Mouse (Mus musculus) megakaryocyte-erythroid progenitor cell, adult 5-6 weeks (primary cell): Measurements from ENCODE around the gene Mblac2. TPM values are rescaled to one million over a fixed set of nuclear protein-coding genes. Genes with fewer than 3 reads are reported as not detected.
"Not testable (repeated sequence)": the region's sequence is repeated elsewhere in the genome, so short reads cannot be mapped to it uniquely, and the experiment has no call there.

Experiments
- ATAC-seq: replicated peaks from 2 replicates; pipeline ENCODE4 v1.8.0; 2016; ENCODE audit warnings: mild to moderate bottlenecking, inconsistent platforms; ENCODE audit not compliant: severe bottlenecking, poor library complexity, low FRiP score, low TSS enrichment
- total RNA-seq, 2 experiments: library from RNA; stranded (forward) in 1 of 2; stranded (reverse) in 1 of 2; fragments of 200-1000, 215-1000 nt in 1 of 2; fragments of >200 nt in 1 of 2; fragmentation: Nextera tagmentation in 1 of 2; gene quantifications; 2 replicates each; pipeline ENCODE4 v1.2.3; 2014 to 2017

Mblac2 gene
- 3.4 and 9.1 TPM in 2 replicates for total RNA-seq (2014; fragmentation: Nextera tagmentation)
- total RNA-seq (2017), result 2.4 and 4.3 TPM in 2 replicates

DNA sequence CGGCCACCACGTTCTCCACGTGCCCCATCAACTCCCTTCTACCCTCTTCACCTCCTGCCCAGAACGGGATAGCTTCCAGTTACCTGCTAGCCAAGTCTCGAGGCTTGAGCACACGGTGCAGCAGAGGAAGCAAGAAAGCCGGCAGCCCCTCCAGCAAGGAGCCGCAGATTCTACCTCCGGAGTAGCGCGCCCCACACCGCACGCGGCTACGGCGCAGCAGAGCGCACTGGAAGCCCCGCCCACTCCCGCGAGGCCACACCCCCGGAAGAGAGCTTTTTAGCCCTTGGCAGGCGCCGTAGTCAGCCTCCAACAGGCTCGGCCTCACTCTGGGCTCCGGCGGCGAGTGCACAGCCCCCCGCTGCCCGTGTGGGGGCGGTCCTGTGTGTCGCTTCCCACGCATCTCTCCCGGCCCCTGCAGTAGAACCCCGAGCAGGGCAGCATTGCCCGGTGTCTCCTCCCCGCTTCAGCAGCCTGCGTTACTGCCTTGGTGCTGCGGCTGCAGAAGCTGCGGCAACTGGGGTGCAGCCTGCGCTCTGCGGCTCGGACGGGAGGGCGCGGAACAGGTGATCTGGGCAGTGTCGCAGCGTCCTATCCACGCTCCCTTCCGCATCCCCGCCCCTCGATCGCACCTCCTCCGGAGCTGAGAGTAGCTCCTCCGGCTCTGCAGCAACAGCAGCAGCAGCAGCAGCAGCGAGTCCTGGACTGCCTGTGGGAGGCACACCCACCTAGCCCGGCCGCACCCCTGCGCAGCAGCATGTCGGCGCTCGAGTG, at the start of gene Mblac2, which contains the start of gene Polr3g:
Gene Mblac2, plus strand, starts transcription at position 567 of the 771 bp plus-strand sequence.
Gene Polr3g, minus strand, starts transcription at position 239 of the 771 bp plus-strand sequence.
- ATAC-seq, result peak; percentile 86

DNA sequence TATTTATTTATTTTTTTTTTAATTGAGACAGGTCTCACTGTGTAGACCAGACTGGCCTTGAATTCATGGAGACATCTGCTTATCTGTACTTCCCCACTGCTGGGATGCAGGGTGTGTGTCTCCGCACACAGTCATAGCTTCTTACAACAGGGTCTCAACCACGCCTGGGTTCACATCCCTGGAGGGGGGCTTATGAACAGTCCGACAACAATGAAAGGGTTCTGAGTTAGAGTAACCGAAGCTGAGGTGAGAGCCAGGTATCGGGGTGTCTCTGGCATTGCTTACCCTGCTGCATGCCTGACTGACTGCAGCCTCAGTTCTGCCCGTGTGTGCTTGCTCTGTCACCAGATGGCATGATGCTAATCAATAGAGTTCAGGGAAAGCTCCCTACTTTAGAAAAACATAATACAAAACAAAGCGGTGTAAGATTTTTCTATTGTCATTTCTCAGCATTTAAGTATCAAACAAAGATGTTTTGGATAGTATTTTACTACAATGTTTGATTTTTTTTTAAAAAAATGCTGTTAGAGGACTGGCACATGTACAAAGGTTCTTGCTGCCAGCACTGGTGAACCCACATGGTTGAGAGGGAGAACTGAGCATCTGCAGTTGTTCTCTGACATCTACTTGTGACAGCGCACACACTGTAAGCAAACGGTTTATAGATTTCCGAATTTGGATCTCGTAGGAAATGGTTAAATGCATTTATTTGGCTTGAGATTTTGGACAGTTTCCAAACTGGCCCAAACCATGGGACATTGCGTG, 47.4 kb upstream of the Mblac2 start:
- ATAC-seq, result peak; percentile 51; the same call in 1 of the 2 replicates

DNA sequence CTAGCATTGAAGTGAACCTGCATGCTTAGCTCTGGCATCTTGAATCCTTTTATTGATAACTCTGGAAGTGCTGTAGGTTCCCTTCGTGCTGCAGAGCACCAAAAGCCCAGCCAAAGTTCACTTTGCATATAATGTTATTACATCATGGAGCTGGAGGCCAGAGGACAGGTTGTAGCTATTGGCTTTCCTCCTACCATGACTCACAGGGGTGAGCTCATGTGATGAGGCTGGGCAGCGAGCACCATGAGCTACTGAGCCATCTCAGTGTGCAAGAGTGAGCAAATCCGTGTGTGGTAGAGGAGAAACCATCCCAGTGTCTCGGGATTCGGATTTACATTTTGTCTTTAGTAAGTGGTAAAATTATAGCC, 46.8 kb upstream of the Mblac2 start:
- no peak for ATAC-seq

DNA sequence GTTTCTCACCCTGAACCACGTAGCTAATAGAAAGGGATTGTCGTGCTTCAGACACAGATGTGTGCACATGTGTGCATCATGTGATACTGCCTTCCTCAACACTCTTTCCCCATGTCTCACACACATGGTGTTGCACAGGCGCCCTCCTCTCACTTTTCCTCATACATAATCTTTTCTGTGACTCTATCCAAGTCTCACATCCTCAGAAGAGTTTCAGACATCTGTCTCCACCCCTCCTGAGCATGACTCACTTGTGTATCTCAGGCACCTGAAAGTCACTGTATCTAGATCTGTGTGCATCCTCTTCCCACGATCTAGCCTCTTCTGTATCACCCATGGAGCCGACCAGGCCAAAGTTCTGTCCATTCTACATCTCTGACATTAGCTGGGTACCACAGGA, 43.4 kb upstream of the Mblac2 start:
- ATAC-seq, result no peak

DNA sequence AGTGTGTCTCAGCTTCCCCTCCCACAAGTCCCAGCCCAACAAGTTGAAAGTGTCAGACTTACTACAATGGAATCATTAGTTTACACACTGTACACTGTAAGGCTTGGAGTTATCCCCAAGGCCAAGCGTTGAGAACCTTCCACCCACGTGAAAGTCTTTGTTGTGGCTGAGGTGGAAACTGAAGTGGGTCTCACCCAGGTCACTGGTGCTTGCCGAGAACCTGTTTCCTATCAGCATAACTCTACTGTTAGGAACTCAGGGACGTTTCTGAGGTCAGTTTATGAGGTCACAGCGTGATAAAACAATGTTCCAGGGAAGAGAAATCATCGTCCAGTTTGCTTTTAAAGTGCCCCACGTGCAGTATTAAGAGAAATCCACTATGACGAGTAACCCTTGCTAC, 35.8 kb upstream of the Mblac2 start:
- ATAC-seq, result no peak

DNA sequence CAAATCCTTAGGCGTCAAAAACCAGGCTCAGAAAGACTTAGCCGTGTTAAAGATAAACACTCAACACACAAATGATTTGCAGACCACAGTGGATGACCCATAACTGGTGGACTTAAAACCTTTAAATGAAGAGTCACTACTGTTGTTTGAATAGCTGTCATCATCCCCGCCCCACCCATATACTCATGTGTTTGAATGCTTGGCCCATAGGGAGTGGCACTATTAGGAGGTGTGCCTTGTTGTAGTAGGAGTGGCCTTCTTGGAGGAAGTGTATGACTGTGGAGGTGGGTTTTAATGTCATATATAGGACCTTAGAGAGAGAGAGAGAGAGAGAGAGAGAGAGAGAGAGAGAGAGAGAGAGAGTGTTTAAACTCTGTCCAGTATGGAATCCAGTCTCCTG, 28.0 kb upstream of the Mblac2 start:
- ATAC-seq, result no peak

DNA sequence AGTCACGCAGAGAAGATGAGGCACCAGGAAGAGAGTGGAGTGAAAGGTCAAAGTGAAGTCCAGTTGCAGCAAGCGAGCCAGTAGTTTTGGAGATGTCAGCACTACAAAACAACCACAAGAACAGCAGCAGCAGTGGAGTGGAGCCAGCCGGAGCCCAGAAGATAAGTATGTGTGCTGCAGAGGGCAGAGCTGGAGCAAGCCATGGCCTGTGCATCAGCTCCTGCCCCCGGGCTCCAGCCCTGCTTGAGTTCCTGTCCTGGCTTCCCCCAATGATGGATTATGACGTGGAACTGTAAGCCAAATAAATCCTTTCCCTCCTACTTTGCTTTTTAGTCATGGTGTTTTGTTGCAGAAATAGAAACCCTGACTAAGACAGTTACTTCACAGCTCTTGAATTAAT, 26.9 kb upstream of the Mblac2 start:
- ATAC-seq, result no peak

DNA sequence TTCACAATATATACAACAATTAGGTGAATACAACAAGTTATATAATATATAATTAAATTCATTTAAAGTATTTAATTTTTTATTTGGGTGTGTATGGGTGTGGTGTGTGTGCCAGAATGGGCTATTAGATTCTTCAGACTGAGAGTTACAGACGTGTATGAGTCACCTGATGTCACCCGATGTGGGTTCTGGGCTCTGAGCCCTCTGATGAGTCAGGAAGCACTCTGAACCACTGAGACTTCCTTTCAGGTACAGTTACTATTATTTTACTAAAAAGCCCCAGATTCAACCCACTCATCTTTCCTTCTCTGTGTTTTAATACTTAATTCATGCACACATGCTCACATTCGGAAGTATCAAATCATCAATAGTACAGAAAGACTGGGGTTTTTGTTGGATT, 26.3 kb upstream of the Mblac2 start:
- no peak for ATAC-seq

DNA sequence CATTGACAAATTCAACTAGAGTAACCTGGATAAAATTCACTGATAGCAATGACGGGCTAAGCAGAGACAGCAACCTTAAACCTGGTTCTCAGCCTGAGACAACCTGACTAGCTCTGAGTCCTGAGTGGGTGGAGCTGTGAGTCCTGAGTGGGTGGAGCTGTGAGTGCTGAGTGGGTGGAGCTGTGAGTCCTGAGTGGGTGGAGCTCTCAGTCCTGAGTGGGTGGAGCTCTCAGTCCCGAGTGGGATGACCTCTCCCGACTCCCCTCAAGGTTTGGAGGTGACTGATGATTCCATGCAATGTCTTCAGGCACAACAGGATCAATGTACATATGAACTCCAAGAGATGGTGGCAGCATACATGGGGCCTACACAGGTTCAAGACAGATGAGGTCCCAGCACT, 21.6 kb upstream of the Mblac2 start:
- peak; percentile 36; the same call in 1 of the 2 replicates for ATAC-seq

DNA sequence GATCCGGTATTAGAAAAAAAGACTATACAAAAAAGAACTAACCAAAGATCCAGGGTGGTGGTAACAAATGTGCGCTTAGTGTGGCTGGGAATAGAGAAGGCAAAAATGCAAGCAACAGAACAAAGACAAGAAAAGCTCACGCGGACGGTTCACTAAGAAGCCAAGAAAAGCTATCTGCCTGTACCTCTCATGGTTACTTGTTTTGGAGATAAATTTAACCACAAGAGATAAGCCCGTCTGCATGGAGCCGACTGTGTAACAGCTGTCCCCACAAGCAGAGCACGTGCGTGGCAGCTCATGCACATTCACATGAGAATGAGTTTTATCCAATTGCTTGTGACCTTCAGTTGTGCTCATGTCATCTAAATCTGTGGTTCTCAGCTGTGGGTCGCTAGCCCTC, 20.7 kb upstream of the Mblac2 start:
- ATAC-seq, result peak; percentile 96

DNA sequence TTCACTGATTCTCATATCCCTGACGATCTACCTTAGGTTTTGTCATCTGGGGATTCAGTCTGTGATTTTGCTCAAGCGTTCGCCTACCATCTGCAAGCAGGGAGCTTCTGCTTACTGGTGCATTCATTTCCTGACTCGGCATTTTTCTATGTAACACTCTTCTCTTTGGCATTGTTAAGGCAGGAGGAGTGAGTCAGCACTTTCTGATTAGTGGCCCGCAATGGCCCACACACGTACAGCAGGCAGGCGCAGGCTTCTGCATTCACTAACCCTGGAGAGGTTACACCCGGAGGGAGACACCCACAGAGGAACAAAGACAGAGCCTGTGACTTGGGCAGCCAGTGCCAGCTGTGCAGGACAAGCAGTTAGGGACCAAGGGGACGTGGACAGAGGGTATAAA, 19.5 kb upstream of the Mblac2 start:
- peak; percentile 79 for ATAC-seq

DNA sequence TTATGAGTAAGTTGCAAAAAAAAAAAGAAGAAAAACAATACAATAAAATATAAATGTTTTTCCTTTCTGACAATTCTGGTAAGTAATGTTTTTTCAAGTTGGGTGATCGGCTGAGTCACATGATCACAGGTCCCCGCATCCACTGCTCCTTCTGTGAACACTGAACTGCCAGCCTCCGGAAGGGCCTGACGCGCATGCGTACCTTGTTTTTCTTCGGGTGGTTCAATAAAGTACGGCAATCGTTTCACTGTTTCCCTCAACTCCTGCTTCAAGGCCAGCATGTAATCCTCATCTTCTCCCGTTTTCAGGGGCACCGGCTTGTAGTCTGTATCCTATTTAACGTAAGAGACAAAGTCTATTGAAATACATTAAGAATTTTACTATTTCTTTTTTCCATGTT, 16.7 kb upstream of the Mblac2 start:
- no peak for ATAC-seq

DNA sequence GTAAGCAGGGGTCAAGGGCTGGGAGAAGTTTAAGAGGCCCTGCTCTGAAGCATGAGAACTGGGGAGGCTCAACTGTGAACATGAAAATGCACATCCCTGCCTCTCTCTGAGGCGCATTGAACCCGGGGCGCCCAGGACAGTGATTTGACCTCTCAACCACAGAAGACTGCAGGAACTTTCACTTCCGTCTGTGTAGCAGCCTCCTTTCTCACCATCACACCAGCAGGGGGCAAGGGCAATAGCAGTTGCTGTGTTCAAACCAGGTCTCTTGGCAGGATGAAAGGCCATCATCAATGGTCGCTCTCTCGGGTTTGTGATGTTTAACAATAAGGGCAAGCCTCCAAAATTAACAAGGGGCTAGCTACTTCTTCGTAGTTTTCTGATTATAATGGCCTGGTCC, 8.0 kb upstream of the Mblac2 start:
- ATAC-seq, result no peak

DNA sequence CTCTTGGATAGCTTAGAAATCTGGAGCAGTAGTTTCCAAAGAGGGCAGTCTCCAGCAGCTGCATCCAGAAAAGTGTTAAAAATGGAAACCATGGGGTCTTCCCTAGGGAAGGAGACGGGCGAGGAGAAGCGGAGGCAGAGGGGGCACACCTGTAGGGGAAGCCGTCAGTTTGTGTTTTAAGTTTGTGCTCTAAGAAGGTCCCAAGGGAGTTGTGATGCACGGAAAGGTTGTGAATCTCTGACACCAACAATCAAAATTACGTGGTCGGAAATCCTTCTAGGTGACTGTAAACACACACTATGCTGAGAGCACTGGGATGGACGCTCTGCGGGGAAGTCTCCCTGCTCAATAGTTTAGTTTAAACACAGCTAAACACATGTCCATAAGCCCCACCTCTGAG, 7.5 kb upstream of the Mblac2 start:
- no peak for ATAC-seq

DNA sequence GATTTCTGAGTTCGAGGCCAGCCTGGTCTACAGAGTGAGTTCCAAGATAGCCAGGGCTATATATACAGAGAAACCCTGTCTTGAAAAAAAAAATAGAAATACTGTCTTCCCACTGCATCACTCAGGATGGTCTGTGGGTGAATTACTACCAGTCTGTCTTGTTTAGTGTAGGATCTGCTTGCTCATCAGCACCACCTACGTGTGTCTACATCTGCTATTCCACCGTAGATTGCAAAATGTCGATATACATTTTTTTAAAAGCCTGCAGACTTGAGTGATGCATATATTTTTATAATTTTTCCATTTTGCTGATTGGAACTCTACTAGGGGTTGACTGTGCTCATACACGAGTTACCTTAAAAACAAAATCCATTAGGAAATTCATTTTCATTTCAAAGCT, 4.8 kb upstream of the Mblac2 start:
- no peak for ATAC-seq

DNA sequence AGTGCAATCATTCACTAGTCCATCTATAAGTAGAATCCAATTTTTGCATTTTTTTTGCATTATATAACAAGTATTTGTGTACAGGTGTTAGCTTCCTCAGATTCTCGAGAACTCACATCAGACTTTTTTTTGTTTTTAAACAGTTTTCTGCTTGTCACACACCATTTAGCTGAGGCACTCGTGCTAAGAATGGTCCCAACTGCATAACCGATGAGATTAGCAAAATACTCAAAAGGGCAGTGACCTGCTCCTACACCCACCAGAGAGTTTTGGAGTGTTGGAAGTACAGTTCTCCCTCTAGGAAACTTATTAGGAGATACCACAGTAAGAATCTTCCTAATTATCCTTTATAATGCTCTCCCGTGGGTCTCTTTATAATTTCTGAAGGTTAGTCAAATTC, 1.3 kb upstream of the Mblac2 start:
- no peak for ATAC-seq

DNA sequence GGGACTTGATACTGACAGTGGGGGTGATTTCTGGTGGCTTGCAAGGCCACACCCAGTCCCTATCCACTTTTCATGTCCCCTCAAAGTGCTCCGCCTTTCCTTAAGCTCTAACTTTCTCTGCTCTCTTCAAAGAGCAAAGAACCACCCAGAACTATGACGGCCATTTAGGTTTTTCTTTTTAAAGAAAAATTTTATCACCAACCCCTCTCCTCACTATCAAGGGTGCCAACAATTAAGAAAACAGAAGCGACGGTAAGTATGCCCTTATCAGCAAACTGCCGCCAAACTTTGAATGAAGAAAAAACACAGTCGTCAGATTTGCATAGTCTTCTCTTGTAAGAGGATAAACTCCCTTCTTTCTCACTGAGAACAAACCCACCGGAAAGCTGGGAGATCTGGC, 875 bp upstream of the Mblac2 start:
- peak; percentile 34 for ATAC-seq

DNA sequence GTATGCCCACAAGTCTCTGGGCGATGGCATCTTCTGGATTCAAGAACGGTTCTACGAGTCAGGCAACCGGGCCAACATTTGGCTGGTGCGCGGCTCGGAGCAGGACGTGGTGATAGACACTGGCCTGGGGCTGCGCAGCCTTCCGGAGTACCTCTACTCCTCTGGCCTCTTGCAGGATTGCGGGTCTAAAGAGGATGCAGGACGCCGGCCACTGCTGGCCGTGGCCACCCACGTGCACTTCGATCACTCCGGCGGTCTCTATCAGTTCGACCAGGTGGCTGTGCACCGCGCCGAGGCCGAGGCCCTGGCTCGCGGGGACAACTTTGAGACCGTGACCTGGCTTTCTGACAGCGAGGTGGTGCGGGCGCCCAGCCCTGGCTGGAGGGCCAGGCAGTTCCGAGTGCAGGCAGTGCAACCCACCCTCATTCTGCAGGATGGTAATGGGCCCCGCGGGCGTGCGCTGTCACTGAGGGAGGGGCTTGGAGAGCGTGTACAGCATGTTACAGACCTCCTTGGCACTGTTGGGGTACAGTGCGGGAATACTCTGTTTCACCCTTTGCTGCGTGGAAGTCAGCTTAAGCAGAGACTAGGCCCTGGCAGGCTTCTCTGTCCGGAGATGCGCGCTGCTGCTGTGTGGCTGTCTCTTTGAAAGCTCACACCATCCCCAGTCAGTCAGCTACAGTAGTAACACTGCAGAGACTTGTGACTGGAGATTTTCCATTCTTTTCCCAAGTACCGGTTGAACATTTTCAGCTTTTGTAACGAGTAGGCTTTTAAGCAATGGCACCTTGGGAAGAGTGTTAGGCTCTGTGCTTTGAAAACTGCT, 618 bp downstream of the Mblac2 start:
- peak; percentile 32 for ATAC-seq

DNA sequence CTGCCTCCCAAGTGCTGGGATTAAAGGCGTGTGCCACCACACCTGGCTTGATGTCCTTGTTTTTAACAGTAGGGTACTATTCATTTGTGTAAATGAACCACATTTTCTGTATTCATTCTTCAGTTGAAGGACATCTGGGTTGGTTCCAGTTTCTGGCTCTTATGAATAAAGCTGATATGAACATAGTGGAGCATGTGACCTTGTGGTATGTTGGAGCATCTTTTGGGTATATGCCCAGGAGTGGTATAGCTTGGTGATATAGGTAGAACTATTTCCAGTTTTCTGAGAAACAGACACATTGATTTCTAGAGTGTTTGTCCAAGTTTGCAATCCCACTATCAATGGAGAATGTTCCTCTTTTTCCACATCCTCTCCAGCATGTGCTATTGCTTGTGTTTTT, 2.8 kb downstream of the Mblac2 start:
- no peak for ATAC-seq

DNA sequence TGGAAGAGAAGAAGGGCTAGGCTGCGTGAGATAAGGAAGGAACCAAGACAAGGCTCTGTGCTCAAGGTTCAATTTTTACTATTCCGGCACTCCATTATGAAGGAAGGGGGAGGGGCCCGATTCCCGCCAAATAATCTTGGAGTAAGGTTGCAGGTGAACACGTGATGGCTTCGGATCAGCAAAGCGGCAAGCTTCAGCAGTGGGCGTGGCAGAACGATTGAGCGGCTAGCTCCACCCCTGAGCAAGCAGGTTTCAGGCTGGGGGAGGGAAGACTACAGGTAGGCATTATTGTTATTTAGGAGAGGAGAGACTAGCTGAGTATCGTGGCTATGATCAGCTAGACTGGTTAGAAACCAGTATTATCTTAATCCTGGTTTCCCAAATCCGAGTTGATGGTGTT, 17.0 kb downstream of the Mblac2 start:
- not testable (repeated sequence) for ATAC-seq
